Mouse (Mus musculus) adrenal gland, adult 18-20 months (tissue): ENCODE results near the gene Zfp467. TPM values are rescaled to one million over a fixed set of nuclear protein-coding genes. Genes with fewer than 3 reads are reported as not detected.
A peak's percentile ranks its signal among the peaks of the same experiment; 100 is the strongest.

Experiments used
- DNase-seq, 2 experiments: peaks; one replicate each; pipeline ENCODE4 v3.0.0; 2021 to 2022; ENCODE audit warnings: low spot score in 2 of 2
- long read RNA-seq, 2 experiments: library from polyadenylated mRNA; stranded (forward); transcript quantifications; one replicate each; pipeline ENCODE4 v2.0.0; 2021
- total RNA-seq, 2 experiments: library from RNA; stranded (reverse); gene quantifications; 1 replicate in 1 of 2; 2 replicates in 1 of 2; pipeline ENCODE4 v1.2.3; 2021

Gene Zfp467
- total RNA-seq, result 10 to 100 TPM; 36.0 to 58.6 TPM
- long read RNA-seq, experiment 1, transcript Zfp467-201 (5 exons, 599 nt), result major isoform, 7 of 25 reads
- long read RNA-seq, experiment 1, partial matches to known transcripts, result 2 of 25 reads
- long read RNA-seq, experiment 1, other reads (novel, unspliced or antisense), result 8 of 25 reads
- long read RNA-seq, experiment 2, transcript Zfp467-206 (5 exons, 3,619 nt), result minor isoform, 5 of 35 reads
- long read RNA-seq, experiment 2, transcript Zfp467-201 (5 exons, 599 nt), result major isoform, 14 of 35 reads
- long read RNA-seq, experiment 2, partial matches to known transcripts, result 0 of 35 reads
- long read RNA-seq, experiment 2, other reads (novel, unspliced or antisense), result 15 of 35 reads

DNA sequence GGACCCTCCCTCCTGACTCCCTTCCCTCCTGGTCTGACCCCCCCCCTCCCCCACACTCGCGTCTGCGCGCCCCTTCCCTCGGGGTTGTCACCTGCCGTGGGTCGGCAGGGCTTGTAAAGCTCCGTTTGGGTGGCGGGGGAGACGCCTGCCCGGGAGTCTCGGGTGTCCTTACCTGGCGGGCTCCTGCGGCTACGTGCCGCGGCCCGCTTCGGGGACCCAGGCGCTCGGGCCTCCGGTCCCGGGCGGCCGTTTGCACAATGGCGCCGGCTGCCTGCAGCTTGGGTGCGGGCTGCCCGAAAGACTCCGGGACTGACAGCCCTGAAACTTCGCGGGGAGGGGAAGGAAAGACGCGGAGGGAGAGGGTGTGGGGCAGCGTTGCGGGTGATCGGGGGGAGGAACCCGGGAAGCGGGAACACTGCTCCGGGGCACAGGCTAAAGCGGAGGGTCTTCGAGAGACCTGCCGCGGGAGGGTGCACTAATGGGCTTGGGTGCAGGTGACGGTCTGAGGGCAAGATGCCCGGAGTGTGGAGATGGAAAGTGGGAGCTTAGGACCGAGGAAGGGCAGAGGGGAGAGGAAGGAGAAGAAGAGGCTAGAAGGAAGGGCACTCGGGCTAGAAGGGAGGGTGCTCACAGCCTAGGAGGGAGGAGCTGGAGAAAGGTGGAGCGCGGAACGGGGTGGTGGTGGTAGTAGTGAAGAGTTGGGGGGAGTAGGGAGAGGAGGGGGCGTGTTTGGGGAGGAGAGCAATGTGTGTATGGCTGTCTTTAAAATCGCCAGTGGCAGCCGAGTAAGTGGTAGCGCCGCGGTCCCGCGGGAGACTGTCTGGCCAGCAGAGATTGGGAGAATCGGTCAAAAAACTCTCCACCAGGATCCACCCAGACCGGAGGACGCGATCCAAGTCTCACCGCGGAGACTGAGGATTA lies at the start of gene Zfp467:
Gene Zfp467, minus strand, starts transcription at position 645 of the 921 bp plus-strand sequence.
- peak; percentile 59 to 67 for DNase-seq

DNA sequence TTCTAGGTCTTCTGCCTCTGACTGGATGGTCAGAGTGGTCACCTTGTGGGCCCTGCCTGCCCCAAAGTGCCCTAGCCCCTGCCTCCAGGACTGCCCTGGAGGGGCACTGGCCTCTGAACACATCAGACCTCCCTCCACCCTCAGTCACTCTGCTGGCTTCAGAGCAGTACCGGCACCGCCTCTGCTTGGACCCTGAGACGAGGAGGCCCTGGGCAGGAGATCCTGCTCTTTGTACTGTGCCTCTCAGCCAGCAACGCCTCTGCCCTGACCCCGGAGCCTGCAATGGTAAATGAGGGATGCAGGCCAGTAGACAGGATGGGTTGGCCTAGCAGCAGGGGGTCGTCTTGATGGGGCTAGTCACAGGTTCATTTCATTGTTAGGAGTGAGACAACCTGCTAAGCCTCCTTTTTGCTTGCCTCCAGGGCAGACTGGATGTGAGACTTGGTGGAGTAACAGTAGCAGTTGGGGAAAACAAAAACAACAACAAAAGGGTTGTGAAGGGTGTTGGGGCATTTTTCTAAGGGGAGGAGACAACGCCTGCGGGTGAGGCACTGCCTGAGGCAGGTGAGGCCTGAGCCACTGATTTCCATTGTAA lies 47.6 kb upstream of the Zfp467 start:
- DNase-seq, result no peak

DNA sequence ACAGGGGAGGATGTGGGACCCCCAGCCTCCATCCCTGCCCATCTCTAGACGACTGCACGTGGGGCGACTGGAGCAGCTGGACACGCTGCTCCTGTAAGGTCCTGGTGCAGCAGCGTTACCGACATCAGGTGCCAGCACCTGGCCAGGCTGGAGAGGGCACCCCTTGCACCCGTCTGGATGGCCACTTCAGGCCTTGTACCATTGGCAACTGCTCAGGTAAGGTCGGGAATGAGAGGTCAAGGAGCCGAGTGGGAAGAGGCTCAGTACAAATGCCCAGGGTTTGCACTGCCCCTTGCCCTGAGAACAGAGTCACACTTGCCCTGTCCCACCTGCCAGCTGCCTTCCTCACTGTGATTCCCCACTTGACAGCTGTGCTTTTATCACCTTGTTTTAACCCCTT lies 45.7 kb upstream of the Zfp467 start:
- DNase-seq, result no peak

DNA sequence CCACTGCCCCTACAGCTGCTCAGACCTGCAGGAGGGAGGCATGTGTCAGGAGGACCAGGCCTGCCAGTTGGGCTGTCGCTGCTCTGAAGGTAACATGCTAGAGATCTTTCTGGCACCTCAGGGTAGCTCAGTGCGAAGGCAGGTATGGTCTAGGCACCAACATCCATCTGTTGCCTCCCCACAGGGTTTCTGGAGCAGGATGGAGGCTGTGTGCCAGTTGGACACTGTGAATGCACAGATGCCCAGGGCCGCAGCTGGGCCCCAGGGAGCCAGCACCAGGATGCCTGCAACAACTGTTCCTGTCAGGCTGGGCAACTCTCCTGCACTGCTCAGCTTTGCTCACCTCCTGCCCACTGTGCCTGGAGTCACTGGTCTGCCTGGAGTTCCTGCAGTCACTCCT lies 44.1 kb upstream of the Zfp467 start:
- DNase-seq, result no peak

DNA sequence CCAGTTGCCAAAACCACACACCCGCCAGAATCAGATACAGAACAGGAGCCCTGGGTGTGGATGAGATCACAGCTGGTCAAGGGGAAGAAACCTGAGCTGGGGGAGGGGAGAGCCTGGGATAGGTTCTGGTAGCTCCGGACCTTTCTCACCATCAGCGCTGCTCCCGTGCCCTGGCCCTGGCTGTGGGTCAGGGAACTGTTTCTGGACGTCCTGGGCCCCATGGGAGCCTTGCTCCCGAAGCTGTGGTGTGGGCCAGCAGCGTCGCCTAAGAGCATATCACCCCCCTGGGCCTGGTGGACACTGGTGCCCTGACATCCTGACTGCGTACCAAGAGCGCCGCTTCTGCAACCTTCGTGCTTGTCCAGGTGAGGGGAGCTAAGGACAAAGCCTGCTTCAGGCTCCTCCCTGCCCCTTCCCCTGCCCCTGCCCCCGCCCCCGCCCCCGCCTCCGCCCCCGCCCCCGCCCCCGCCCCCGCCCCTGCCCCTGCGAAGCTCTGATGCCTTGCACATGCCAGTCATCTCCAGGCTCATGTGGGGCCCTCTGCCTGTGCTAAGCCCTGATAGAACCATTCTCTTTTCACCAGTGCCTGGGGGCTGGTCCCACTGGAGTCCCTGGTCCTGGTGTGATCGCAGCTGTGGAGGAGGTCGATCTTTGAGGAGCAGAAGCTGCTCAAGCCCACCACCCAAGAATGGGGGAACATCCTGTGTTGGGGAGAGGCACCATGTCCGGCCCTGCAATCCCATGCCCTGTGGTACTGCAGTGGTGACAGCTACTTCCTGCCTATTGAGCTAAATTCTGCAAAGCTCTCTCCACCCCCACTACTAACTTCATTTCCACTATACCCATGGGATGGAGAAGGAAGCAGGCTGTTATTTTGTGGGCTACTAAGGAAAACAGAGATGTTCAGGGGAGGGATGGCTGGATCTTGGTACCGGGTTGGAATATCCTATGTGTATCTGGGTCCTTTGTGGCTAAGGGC lies 42.4 kb upstream of the Zfp467 start:
- no peak for DNase-seq

DNA sequence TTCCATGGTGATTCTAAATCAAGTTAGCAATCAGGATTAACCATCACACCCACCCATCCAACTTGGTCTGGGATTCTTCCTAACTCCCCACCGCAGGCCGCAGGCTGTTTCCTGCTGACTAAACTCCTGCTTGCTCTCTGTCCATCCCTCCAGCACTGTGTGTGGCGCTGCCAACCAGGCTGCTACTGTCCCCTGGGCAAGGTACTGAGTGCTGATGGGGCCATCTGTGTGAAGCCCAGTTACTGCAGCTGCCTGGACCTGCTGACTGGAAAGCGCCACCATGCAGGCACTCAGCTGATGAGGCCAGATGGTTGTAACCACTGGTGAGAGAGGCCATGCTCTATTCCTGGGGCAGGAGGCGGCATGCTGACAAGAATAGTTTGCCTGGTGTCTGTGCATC lies 36.9 kb upstream of the Zfp467 start:
- no peak for DNase-seq

DNA sequence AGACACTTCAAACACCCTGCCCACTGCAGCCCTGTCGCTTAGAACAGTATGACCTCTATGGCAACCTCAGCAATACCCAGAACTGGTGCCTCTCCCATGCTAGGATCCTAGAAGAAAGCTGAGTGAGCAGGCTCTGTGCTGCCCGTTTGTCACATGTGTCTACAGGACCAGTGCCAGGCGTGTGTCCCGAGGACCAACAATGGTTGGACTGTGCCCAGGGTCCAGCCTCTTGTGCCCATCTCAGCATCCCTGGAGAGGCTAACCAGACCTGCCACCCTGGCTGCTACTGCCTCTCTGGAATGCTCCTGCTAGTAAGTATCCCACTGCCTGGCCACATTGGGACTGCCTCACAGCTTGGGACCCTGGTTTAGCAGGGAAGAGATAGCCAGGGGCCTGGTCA lies 32.8 kb upstream of the Zfp467 start:
- DNase-seq, result no peak

DNA sequence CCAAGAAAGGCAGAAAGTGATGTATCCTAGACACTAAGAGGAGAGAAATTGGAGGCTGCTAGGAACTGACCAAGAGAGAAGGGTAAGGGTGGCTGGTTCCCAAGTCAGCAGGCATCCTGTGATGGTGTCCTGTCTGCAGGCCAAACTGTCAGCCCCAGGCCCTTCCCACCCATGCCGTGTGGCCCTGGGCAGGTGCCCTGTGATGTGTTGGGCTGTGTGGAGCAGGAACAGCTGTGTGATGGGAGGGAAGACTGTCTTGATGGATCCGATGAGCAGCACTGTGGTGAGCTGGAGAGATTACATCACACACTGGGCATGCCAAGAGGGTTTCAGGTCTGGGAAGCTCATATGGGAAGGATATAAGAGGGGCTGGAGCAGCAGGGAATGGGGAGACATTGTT lies 25.1 kb upstream of the Zfp467 start:
- DNase-seq, result no peak

DNA sequence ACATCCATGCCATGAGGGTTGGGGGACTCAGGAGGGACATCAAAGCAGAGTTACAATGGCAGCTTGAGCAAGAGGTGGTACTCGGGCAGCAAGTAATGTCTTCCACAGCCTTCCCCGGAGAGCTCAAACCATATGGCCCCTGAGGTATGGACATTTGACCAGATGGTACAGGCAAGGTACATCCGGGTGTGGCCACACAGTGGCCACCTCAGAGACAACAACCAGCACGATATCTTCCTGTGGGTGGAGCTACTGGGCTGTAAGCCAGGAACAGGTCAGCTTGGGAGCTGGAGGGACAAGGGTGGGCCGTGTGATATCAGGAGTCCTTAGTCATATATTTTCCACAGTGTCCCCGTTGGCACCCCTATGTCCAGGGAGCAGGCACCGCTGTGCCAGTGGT lies 21.9 kb upstream of the Zfp467 start:
- DNase-seq, result no peak

DNA sequence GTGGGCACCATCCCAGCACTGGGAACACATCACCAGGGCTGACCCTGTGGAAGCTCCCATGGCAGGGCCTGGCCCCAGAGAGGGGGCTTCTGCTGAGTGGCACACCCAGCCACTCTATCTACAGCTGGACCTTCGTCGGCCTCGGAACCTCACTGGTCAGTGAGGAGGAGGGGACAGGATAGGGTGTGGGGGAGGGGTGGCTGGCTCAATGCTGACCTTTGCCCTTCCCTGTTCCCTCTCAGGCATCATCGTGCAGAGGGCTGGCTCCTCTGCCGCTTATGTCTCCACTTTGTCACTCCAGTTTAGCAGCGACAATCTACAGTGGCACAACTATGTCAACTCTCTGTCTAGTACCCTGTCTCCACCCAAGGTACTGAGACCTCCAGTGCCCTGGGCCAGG lies 21.1 kb upstream of the Zfp467 start:
- no peak for DNase-seq

DNA sequence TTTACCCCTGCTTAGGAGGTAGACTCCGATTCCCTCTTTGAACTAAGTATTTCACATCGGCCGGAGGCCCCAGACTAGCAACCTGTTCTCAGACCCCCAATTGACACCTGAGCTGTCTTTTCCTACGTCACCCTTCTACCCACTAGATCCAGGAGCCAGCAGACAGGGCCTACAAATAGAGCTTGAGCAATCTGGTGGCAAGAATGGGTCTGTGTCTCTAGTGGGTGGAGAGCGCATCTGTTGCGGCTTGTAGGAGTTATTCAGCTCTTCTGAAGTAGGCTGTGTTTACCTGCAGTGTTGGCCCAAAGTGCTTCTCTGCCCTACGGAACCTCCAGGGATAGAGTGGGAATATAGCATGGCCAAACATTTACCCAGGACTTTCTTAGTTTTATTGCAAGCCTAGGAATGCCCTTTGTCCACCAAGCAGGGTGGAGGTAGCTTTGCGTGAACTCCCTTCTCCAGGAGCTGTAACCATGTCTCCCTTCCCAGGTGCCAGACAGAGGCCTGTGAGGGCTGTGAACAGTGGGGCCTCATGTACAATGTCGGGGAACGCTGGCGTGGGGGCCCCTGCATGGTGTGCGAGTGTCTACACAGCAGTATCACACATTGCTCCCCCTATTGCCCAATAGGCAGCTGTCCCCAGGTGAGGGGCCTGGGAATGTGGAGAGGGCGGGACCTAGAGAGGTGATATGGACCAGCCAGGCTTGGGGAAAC lies 19.5 kb upstream of the Zfp467 start:
- DNase-seq, result no peak

DNA sequence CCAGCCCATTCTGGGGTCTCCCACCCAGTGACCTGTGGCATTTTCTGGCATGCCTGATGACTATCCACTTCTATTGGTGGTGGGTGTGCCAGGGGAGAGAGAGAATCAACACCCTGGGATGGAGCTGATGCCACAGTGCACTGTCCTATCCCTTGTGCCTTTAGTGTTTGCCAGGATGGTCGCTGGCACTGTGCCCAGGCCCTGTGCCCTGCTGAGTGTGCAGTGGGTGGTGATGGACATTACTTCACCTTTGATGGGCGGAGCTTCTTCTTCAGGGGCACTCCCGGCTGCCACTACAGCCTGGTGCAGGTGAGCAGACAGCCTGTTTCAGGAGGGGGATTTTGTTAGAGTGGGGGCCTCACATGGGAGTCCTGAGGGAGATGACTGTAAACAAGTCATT lies 7.1 kb upstream of the Zfp467 start:
- no peak for DNase-seq

DNA sequence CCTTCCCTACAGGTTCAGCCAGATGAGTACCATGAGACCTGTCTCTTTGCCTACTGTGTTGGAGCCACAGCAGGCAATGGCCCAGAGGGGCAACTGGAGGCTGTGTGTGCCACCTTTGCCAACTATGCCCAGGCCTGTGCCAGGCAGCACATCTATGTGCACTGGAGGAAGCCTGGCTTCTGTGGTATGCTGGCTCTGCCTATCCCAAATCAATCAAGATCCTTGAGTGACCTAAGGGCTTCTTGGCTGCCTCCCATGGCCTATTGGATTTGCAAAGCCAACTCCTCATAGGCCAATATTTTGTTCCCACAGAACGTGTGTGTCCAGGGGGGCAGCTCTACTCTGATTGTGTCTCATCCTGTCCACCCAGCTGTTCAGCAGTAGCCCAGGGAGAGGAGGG lies 6.5 kb upstream of the Zfp467 start:
- no peak for DNase-seq

DNA sequence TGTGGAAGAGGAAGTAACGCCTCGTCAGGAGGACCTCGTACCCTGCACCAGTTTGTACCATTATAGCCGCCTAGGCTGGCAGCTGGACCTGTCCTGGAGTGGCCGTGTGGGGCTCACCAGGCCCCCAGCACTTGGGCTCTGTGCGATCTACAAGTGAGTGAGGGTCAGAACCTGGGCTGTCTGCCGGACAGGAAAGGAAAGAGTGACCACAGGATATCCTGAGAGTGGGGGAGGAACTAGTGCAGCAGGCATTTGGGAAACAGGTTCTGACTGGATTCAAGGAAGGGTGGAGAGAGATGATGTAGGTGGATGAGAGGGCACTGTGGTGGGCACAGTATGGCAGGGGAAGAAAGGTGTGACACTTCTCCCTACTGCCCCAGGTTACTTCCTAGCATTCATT lies 2.9 kb upstream of the Zfp467 start:
- no peak for DNase-seq

DNA sequence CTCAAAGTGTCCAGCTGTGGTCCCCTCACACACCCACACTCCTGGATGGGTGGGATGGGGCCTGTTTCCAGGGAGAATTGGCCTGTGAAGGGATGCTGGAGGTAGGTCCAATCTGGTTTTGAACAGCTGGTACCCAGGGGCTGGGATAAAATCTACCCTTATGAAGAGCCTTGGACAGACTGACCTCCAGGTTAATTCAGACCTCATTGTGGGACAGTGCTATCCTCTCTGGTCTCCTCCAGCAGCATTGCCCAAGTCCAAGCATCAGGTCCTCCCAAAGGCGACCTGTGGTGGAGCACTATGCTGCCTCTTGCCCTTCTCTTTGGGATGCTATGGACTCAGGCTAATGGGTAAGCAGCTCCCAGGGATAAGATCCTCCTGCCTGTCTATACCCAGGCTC lies 2.3 kb upstream of the Zfp467 start, which contains the start of gene Sspo:
Gene Sspo, plus strand, starts transcription at position 301 of the 400 bp plus-strand sequence.
- no peak for DNase-seq

DNA sequence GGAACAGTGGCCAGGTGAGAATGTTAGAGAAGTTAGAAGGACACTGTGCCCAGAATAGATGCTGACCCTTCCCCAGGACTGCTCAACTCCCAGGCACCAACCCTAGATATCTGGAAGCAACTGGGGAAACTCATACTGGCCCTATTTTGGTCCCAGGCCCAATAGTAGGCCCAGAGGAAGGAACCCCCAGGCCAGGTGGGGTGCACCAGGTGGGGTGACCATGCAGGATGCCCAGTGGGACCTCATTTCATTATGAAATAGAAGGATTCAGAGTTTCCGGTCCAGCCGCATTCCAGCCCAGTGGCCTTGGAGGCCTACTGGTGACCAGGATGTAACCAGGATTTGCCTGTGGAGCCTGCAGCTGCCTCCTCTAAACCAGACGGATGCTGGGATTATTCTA lies 1.3 kb upstream of the Zfp467 start:
- DNase-seq, result no peak

DNA sequence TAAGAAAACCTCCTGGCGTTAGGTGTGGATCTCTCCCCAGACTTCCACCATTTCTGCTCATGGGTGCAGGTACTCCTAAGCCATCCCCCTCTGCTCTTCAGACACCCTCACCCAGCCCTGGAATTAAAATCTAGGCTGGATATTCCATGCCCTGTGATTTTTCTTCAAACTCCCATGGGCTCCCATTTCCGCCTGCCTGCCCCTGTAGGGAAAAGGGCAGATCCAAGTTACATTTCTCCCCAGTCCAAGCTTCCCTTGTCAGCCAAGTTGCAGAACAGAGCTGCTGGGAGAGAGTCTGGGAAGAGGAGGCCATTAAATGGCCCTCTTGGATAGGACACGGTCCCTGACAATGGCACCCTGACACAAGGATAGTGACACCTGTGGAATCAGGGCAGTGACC lies 631 bp upstream of the Zfp467 start:
- DNase-seq, result no peak

DNA sequence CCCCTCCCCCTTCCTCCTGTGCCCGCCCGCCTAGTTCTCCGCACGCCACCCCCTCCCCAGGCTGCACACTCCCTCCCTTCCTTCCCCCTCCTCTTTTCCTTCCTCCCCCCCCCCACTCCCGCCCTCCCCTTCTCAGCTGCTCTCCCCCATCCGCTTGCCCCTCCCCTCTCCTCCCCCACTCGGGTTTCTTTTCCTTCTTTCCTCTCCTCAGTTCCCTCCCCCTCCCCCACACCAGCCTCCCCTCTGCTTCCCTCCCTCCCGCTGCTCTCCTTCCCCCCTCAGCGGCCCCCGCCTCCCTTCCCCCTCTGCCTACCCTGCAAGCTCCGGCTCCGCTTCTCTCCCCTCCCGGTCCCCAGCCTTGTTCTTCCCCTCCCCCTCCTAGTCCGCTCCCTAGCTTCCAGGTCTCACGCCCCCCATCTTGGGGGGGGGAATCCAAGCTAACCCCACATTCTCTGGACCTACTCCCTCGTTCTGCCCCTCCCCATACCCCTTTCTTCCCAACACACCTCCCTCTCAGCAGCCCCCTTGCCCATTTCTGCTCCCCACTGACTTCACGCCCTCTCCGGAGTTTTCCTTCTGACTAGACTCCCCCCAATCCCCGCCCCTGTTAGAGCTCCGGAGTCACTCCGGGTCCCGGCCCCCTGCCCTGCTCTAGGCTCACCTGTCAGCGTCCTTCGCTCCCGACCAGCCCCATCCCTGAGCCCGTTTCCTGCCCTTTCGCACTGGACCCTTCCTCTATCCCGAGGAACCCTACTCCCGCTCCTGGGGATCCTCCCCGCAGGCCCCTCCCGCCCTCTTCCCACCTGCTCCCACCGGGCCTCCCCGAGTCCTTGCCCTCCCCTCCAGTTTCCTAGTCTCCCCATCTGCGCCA lies 1.1 kb downstream of the Zfp467 start:
- DNase-seq, result peak; percentile 51 to 52
